Mouse (Mus musculus) c-Kit-positive CD71-negative TER-119-negative erythroid progenitor cells, embryonic 14.5 days (primary cell): ENCODE results near the gene Scd2.
A peak's percentile ranks its signal among the peaks of the same experiment; 100 is the strongest.
"Not testable (repeated sequence)": the region's sequence is repeated elsewhere in the genome, so short reads cannot be mapped to it uniquely, and the experiment has no call there.

ENCODE experiments used
- DNase-seq: peaks from one replicate; pipeline ENCODE4 v3.0.0-alpha.2; 2013; ENCODE audit warnings: low read depth

Gene Scd2

GRCm38 (mm10) chr19:44292941-44293768, at the start of gene Scd2:
TSS of gene Scd2 (plus strand) at chr19:44293674.
- DNase-seq, result no peak

DNA sequence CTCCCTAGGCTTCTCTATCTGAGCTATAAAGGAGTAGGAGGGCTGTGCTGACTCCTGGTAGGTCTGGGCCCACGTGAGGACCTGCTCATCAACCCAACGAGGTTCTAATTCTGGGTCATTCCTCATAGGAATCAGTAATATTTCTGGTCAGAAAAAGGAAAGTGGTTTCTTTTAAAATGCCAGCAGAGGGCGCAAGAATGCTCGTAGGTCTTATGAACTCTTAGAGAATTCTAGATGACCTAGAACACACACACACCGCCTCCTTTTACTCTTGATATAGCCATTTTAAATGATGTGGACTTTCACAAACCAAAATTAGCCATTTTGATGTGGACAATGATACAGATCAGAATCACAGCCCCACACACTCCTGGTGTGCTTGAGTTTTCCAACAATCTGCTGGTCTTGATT, 47.7 kb upstream of the Scd2 start:
- peak; percentile 66 for DNase-seq

DNA sequence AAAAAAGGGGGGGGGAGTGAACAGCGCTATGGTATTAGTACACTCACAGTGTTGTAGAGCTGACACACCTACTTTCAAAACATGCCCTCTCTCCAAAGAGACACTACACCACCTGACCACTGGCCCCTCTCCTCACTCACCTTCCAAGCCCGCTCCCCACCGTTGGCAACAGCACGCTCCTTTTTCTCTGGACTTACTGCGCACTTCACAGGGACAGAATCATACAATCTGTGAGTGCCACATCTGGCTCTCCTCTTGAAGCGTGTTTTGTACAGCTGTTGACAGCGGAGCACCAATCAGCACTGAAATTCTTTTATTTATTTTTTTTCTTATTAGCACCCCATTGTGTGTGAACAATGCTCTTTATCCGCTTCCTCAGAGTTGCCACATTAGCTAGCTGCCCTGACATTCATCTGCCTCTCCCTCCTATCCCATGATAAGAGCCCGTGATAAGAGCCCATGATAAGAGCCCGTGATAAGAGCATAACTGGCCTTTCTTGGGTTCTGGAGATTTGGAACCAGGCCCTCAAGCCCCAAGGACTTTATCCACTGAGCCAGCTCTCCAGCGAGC, 47.0 kb upstream of the Scd2 start:
- no peak for DNase-seq

DNA sequence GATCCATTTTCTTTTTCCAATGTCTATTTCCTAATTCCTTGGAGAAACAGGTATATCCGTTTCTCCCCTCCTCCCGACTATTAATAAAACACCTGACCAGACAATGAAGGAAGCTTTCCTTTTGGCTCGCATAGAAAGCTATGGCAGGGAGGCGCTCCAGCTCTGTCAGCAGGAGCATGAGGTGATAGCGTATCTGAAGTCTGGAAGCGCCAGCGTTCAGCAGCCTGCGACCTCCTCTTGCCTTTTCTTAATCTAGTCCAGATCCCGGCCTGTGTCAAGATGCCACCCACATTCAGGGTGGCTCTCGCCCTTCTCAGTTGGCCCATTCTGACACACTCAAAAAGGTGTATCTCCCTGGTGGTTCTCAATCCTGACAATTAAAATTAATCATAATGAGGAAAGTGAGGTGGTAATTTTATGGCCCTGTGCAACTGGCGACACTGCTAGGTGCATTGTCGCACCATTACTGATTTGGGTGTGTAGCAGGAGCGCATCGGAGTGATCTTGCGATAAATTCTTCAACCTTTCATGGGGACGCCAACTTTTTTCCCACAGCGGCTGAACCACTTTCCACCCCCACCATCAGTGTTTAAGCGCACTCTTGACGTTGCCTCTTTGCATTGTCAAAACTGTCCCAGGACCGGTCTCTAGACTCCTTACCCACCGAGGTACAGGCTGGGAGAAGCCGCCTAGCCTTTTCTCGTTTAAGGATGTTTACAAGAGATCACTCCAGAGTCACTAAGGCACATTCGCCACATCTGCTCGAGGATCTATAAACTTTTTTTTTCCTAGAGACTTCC, 46.0 kb upstream of the Scd2 start:
- DNase-seq, result no peak

DNA sequence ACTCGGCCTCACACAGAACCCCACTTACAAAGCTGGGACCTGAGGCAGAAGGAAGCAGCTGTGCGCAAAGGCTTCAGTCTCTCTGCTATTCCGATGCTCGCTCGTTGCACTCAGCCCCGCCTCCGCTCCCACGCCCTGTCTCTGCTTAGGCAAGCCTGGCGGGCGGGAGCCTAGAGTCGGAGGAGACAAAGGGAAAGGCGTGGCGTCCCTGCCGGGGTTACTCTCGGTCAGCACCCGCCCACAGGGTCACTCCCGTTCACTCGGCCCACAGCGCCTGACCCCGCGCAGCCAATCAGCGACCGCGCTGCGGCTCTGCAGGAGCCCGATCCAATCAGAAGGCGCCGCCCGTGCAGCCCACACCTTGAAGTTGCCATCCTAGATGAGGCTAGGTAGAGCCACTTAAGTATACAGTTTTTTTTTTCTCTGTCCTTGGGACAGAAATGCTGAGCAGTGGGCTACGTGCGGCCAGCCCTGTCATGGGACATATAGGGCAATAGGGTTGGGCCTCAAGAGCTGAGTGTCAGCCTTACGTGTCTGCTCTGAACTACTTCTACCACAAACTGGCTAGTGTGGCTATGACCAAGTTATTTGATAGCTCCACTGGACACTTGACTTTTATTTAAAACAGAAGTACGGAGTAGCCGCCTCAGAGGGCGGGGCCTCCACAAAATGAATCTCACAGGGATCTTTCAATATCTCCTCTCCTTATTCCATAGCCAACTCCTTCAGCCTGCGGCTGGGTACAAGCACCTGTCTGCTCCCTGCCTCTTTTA, 45.2 kb upstream of the Scd2 start:
- peak; percentile 97 for DNase-seq

DNA sequence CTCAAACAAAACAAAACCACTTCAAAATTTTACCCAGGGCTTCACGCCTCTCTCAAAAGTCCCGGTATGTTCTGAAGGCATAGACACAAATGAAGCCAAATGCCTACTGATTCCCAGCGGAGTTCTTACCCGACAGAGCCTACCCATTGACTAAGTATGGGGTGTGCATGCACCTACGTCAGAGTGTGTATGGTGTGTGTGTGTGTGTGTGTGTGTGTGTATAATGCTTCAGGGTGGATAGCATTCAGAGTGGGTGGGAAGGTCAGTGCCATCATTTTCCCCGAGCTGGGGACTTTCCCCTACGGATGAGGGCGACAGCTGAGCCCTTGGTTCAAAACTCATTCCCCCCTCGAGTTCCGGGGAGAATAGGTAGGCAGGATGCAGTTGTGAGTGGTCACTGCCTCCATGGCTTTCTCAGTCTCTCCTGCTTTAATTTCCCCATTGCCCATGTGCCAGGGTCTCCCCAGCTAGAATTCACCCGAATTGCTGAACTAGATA, 44.6 kb upstream of the Scd2 start:
- no peak for DNase-seq

DNA sequence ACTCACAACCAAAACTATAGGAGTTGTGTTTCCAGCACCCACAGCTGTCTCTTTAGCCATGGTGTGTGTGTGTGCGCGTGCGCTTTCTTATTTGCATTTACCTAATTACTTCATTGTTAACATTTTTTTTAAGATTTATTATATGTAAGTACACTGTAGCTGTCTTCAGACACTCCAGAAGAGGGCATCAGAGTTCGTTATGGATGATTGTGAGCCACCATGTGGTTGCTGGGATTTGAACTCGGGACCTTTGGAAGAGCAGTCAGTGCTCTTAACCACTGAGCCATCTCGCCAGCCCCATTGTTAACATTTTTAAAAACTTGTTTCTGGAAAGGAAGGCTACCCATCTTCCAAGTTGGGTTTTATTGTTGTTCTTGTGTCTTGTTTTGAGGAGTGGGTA, 42.3 kb upstream of the Scd2 start:
- DNase-seq, result not testable (repeated sequence)

- DNase-seq, result no peak
Measured at GRCm38 (mm10) chr19:44251936-44252558, 41.4 kb upstream of the Scd2 start.

GRCm38 (mm10) chr19:44254106-44254505, 39.4 kb upstream of the Scd2 start:
- DNase-seq, result not testable (repeated sequence)

DNA sequence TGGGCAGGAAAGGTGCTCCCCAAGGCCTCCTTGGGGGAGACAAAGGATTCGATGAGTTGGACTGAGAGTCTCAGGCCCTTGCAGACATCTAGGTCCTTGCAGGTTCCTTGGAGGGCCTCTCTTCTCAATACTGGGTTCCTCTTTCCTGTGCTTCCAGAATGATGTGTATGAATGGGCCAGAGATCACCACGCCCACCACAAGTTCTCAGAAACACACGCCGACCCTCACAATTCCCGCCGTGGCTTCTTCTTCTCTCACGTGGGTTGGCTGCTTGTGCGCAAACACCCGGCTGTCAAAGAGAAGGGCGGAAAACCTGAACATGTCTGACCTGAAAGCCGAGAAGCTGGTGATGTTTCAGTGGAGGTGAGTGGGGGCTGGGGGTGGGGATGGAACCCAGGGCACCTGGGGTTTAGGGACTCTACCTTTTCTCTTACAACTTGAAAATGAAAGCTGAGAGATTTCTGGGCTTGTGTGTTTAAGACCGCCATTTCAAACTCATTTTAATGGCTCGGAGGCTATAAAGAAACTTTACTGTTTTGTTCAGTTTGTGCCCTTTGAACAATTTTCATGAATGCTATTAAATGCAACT, 36.0 kb upstream of the Scd2 start:
- DNase-seq, result no peak

DNA sequence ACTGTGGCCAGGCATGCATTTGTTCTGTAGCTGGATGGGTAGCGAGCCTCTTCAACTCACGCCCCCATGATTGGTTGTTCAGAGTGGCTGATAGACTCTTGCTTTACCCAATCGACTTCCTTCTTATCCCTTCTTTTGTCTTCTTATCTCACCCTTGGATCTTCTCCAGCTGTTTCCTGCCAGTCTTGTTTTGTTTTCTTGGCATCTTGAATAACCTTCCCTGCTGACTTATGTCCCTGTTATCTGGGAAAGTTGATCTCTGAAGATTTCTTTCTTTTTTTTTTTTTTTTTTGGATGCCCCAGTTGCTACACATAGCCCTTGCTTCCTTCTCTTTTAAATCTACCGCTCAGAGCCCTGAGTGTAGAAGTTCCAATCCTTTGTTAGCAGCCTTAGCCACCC, 34.0 kb upstream of the Scd2 start:
- no peak for DNase-seq

- no peak for DNase-seq
Measured at GRCm38 (mm10) chr19:44260487-44260886, 33.0 kb upstream of the Scd2 start.

GRCm38 (mm10) chr19:44261774-44262173, 31.7 kb upstream of the Scd2 start:
- DNase-seq, result no peak

- DNase-seq, result no peak
Measured at GRCm38 (mm10) chr19:44263581-44263980, 29.9 kb upstream of the Scd2 start.

DNA sequence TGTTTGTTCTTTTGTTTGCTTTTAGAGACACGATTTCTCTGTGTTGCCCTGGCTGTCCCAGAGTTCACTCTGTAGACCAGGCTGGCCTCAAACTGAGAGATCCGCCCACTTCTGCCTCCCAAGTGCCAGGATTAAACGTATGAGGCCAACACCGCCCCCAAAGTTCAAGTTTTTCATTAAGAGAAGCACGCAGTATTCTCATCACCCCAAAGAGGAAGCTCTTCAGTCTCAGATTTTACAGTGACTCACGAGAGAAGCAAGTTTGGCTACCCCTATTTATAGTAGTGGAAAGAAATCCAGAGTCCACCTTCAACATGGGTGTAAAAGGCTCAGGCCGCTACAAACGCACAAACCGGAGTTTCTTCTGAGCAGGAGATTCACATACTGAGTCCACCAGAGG, 29.2 kb upstream of the Scd2 start:
- no peak for DNase-seq

DNA sequence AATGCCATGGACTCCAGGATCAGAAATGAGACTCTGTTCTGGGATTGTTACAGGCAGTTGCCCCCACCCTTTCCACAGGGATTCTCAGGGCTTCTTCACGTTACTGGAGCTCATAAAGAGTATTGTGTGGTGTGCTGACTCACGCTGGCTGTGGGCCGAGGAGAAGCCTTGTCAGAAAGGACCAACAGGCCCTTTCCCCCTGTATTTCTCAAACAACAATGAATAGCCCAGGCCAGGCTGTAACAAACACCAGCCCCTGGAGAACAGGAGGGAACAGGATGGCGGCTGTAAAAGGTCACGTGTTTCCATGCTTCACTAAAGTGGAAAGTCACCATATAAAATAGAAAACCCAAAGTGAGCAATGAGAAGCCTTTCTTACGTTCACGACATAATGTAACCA, 28.2 kb upstream of the Scd2 start:
- DNase-seq, result no peak

- no peak for DNase-seq
Measured at GRCm38 (mm10) chr19:44265911-44266337, 27.6 kb upstream of the Scd2 start.

GRCm38 (mm10) chr19:44266458-44266823, 27.0 kb upstream of the Scd2 start:
- DNase-seq, result no peak

DNA sequence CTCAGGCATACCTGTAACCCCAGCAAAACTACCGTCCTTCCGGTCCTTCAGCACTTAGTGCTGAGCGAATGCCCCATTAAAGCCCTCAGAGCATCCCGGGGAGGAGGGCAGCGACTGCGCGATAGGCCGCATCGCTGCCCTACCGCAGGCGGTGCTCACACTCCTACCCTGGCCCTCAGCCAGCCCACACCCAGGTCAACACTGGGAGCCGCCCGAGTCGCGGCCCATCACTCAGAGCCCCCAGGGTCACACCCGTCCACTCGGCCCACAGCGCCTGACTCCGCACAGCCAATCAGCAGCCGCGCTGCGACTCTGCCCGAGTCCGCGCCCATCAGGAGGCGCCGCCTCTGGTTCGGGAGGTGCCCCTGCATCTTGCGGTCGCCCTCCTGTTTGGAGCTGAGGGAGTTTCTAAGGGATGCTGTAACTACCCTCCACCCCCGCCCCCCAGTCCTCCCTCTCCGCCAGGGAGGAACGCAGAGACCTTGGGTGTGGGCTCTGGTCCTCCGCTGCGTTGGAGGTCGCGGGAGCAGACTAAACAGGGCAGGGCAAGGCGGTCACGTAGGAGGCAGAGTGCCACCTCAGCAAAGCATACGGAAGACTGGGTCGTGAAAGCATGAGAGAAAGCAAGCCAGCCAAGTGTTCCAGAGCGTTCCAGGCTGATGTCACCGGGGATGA, 26.5 kb upstream of the Scd2 start:
- no peak for DNase-seq

DNA sequence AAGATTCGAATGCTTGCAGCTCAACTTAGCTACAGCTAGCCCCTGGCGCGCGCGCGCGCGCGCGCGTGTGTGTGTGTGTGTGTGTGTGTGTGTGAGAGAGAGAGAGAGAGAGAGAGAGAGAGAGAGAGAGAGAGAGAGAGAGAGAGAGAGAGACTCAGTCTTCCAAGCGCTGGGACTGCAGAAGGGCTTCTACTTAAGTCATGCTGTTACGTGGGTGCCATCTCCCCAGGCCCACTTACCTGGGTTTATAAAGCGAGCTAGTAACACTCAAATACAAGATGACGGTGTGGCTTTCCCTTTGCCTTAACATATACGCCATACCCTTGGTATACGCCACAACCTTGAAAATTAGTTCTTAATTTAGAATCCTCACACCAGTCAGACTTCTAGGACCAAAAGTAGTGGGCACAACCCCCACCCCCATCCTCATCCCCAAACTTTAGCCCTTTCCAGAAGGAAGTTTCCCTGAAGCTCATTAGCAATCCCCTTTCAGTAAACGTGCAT, 25.9 kb upstream of the Scd2 start:
- no peak for DNase-seq
